Mouse (Mus musculus) liver, embryonic 11.5 days (tissue): Measurements from ENCODE around the gene Sh3rf1. TPM values are rescaled to one million over a fixed set of nuclear protein-coding genes. Genes with fewer than 3 reads are reported as not detected.

ENCODE experiments used
- ATAC-seq: fragments of 200-750 bp; cut with Nextera tagmentation; replicated peaks from 2 replicates; pipeline ENCODE4 v1.8.0; 2017; ENCODE audit warnings: moderate number of reproducible peaks, mild to moderate bottlenecking, moderate TSS enrichment, moderate library complexity; ENCODE audit not compliant: low FRiP score
- DNase-seq: peaks from one replicate; pipeline ENCODE4 v3.0.0-alpha.2; 2017; ENCODE audit warnings: low spot score
- H3K27ac ChIP-seq: fragments of 300-500 bp; sonication (generic); 2 replicates; pipeline ENCODE4 v1.5.1; 2014; ENCODE audit warnings: mild to moderate bottlenecking, low read depth, low read length, control low read depth
- H3K27me3 ChIP-seq: fragments of 300-500 bp; sonication (generic); replicated peaks from 2 replicates; pipeline ENCODE4 v1.6.1; 2014; ENCODE audit warnings: low read length, mixed read lengths; ENCODE audit not compliant: control insufficient read depth, insufficient read depth
- H3K36me3 ChIP-seq: fragments of 300-500 bp; sonication (generic); 2 replicates; pipeline ENCODE4 v1.6.1; 2014; ENCODE audit warnings: mild to moderate bottlenecking, low read length, moderate library complexity, mixed read lengths; ENCODE audit not compliant: control insufficient read depth, insufficient read depth
- H3K4me1 ChIP-seq: fragments of 300-500 bp; sonication (generic); replicated peaks from 2 replicates; pipeline ENCODE4 v1.6.1; 2014; ENCODE audit warnings: low read length, mixed read lengths; ENCODE audit not compliant: control insufficient read depth, insufficient read depth
- H3K4me2 ChIP-seq: fragments of 300-500 bp; sonication (generic); 2 replicates; pipeline ENCODE4 v1.6.1; 2014; ENCODE audit warnings: mild to moderate bottlenecking, control low read depth, moderate library complexity
- H3K4me3 ChIP-seq: fragments of 300-500 bp; sonication (generic); 2 replicates; pipeline ENCODE4 v1.5.1; 2014; ENCODE audit warnings: low read depth, low read length, control low read depth
- H3K9ac ChIP-seq: fragments of 300-500 bp; sonication (generic); 2 replicates; pipeline ENCODE4 v1.6.1; 2014; ENCODE audit warnings: low read depth, low read length, control low read depth
- H3K9me3 ChIP-seq: fragments of 300-500 bp; sonication (generic); 2 replicates; pipeline ENCODE4 v1.6.1; 2016; ENCODE audit warnings: low read length, inconsistent platforms, mixed read lengths; ENCODE audit not compliant: control insufficient read depth
- WGBS: fragments of 180-500 bp; shearing (Covaris S2); extraction: QIAGEN DNeasy Blood & Tissue Kit; methylation state at CpG from one replicate; pipeline ENCODE4 v1.1.7; 2014; 5-methylcytosine and 5-hydroxymethylcytosine counted together
- polyA plus RNA-seq: library from polyadenylated mRNA; unstranded; fragments of >200 nt; fragmentation: Nextera tagmentation; extraction: Ambion mirVana; gene quantifications from 2 replicates; pipeline ENCODE4 v1.2.1, GENCODE M21; 2014

Gene Sh3rf1
- polyA plus RNA-seq, 1 experiment from 2014 or later = 6.7 TPM

GRCm38 (mm10) chr8:61264881-61265280 lies 41.2 kb downstream of the Sh3rf1 start:
- Histone ChIP-seq H3K36me3 (no peaks in the 10 kb centered on the region), H3K4me3 (no peak overlapping the region), H3K27ac (no peak overlapping the region), H3K27me3 (no peaks in the 10 kb centered on the region), H3K9ac (no peak overlapping the region), H3K4me2 (no peak overlapping the region), H3K9me3 (no peaks in the 10 kb centered on the region), H3K4me1 (peaks cover 2% of the 10 kb centered on the region; the same call in 1 of the 2 replicates)
- 70% methylated on average over 7 of the region's 7 CpGs for WGBS
- DNase-seq (no peak), ATAC-seq (no peak)

DNA sequence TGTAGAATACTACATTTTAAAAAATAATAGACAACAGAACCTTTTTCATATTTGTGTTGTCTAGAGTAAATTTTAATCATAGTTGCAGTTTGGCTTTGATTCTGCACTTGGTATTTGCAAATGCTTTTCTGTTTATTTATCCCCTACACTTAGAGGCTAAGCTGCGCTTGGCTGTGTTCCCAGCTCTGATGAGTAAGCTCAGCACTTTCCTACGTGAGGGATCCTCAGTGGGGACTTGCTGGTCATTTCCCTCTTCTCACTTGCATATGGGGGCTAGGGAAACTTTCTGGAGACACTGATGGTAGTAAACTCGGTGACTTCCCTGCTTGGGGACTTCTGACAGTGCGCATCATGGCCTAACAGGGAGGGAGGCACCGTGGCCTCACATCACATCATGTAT lies 41.7 kb downstream of the Sh3rf1 start:
- H3K4me1 ChIP-seq = peaks cover 2% of the 10 kb centered on the region; the same call in 1 of the 2 replicates
- H3K4me2 ChIP-seq = no peak overlapping the region
- H3K4me3 ChIP-seq = no peak overlapping the region
- no peak for DNase-seq
- no peaks in the 10 kb centered on the region for H3K9me3 ChIP-seq
- 76% methylated on average over 5 of the region's 5 CpGs for WGBS
- no peak overlapping the region for H3K9ac ChIP-seq
- no peak overlapping the region for H3K27ac ChIP-seq
- no peaks in the 10 kb centered on the region for H3K27me3 ChIP-seq
- ATAC-seq = no peak
- no peaks in the 10 kb centered on the region for H3K36me3 ChIP-seq

GRCm38 (mm10) chr8:61267061-61267460 lies 43.4 kb downstream of the Sh3rf1 start:
- no peak for ATAC-seq
- 84% methylated on average over 1 of the region's 1 CpGs for WGBS
- no peak overlapping the region for H3K9ac ChIP-seq

GRCm38 (mm10) chr8:61267692-61268091 lies 44.0 kb downstream of the Sh3rf1 start:
- Histone ChIP-seq H3K4me1 (peaks cover 3% of the 10 kb centered on the region; the same call in 1 of the 2 replicates), H3K4me3 (no peak overlapping the region), H3K27me3 (no peaks in the 10 kb centered on the region), H3K27ac (no peak overlapping the region), H3K4me2 (no peak overlapping the region), H3K9ac (no peak overlapping the region), H3K9me3 (no peaks in the 10 kb centered on the region), H3K36me3 (no peaks in the 10 kb centered on the region)
- ATAC-seq (no peak), DNase-seq (no peak)
- WGBS = 80% methylated on average over 8 of the region's 8 CpGs

More at GRCm38 (mm10) chr8:61267061-61267460, 43.4 kb downstream of the Sh3rf1 start:
- Histone ChIP-seq H3K27ac (no peak overlapping the region), H3K36me3 (no peaks in the 10 kb centered on the region), H3K9me3 (no peaks in the 10 kb centered on the region), H3K4me3 (no peak overlapping the region), H3K27me3 (no peaks in the 10 kb centered on the region), H3K4me1 (peaks cover 2% of the 10 kb centered on the region; the same call in 1 of the 2 replicates), H3K4me2 (no peak overlapping the region)
- DNase-seq = no peak

DNA sequence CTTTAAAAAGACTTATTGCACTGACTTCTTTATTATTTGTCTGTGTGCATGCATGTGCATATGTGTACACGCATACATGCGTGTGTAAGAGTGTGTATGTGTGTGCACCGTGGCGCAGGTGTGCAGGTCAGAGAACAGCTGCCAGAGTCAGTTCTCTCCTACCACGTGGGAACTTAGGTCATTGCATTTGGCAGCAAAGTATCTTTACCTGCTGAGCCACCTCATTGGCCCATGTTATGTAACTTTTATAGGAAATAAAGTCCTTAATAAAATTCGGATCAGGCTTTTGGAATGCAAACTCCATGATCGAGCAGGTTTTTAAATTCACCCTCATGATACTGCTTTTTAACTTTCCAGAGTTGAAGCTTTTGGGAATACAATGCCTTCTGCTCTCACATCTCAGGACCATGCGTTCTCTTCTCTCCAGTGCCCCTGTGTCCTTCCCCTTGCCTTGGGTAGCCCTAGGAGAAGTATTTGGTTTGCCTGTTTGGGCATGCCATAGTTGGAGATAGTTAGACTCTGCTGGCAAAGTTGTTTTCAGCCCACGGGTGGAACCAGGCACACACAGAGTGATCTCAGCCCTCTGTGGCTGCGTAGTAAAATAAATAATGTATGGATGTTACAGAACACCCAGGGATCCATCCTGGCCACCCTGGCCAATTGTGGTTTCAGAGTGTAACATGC lies 44.7 kb downstream of the Sh3rf1 start:
- Histone ChIP-seq H3K36me3 (no peaks in the 10 kb centered on the region), H3K4me3 (no peak overlapping the region), H3K27me3 (no peaks in the 10 kb centered on the region), H3K4me1 (peaks cover 5% of the 10 kb centered on the region; the same call in 1 of the 2 replicates), H3K9me3 (no peaks in the 10 kb centered on the region), H3K27ac (no peak overlapping the region), H3K9ac (no peak overlapping the region), H3K4me2 (no peak overlapping the region)
- DNase-seq (no peak), ATAC-seq (no peak)
- 90% methylated on average over 10 of the region's 10 CpGs for WGBS

- H3K36me3 ChIP-seq = no peaks in the 10 kb centered on the region
- H3K27ac ChIP-seq = no peak overlapping the region
- WGBS = 85% methylated on average over 11 of the region's 11 CpGs
- no peaks in the 10 kb centered on the region for H3K27me3 ChIP-seq
- H3K9me3 ChIP-seq = no peaks in the 10 kb centered on the region
- H3K4me2 ChIP-seq = no peak overlapping the region
- DNase-seq = no peak
- peaks cover 10% of the 10 kb centered on the region; the same call in 1 of the 2 replicates for H3K4me1 ChIP-seq
- H3K4me3 ChIP-seq = no peak overlapping the region
- ATAC-seq = no peak
- H3K9ac ChIP-seq = no peak overlapping the region
These were observed 46.3 kb downstream of the Sh3rf1 start for GRCm38 (mm10) chr8:61270016-61270415.

DNA sequence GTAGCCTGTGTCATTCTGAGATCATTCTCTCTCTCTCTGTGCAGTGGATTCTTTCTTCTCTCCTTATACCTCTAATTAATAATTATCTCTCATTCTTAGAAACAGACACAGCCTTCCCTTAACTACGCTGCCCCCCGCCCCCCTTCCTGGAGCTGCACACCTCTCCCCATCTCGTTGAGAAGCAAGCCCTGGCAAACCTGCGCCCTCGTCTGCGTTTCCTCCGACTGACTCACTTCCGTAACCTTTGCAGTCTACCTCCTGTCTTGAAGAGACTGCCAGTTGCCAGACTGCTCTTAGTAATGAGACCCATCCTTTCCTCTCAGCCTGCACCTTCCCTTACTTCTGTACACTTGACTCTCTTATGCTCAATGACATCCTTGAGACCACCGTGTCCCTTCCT lies 46.9 kb downstream of the Sh3rf1 start:
- WGBS = 78% methylated on average over 9 of the region's 9 CpGs
- no peak overlapping the region for H3K4me3 ChIP-seq
- no peak overlapping the region for H3K4me2 ChIP-seq
- no peaks in the 10 kb centered on the region for H3K36me3 ChIP-seq
- peaks cover 13% of the 10 kb centered on the region for H3K4me1 ChIP-seq
- H3K27me3 ChIP-seq = no peaks in the 10 kb centered on the region
- no peaks in the 10 kb centered on the region for H3K9me3 ChIP-seq
- ATAC-seq = no peak
- no peak overlapping the region for H3K9ac ChIP-seq
- no peak for DNase-seq
- no peak overlapping the region for H3K27ac ChIP-seq

GRCm38 (mm10) chr8:61270961-61271360 lies 47.3 kb downstream of the Sh3rf1 start:
- no peak overlapping the region for H3K4me3 ChIP-seq
- H3K27ac ChIP-seq = no peak overlapping the region
- no peak overlapping the region for H3K4me2 ChIP-seq
- no peaks in the 10 kb centered on the region for H3K27me3 ChIP-seq
- ATAC-seq (no peak), DNase-seq (no peak)
- H3K9me3 ChIP-seq = no peaks in the 10 kb centered on the region
- H3K36me3 ChIP-seq = no peaks in the 10 kb centered on the region
- H3K4me1 ChIP-seq = peaks cover 15% of the 10 kb centered on the region
- WGBS = 89% methylated on average over 2 of the region's 6 CpGs
- no peak overlapping the region for H3K9ac ChIP-seq

- Histone ChIP-seq H3K4me3 (no peak overlapping the region), H3K27me3 (no peaks in the 10 kb centered on the region), H3K4me2 (no peak overlapping the region), H3K27ac (no peak overlapping the region), H3K9ac (no peak overlapping the region), H3K9me3 (no peaks in the 10 kb centered on the region), H3K4me1 (peaks cover 15% of the 10 kb centered on the region), H3K36me3 (no peaks in the 10 kb centered on the region)
- 78% methylated on average over 3 of the region's 3 CpGs for WGBS
- ATAC-seq (no peak), DNase-seq (no peak)
These were observed 49.2 kb downstream of the Sh3rf1 start for GRCm38 (mm10) chr8:61272838-61273237.
